Mouse (Mus musculus): ENCODE data around the gene Wnt9b. TPM values are rescaled to one million over a fixed set of nuclear protein-coding genes. Genes with fewer than 3 reads are reported as not detected.

Wnt9b gene
- polyA plus RNA-seq, 1 experiment from 2014 or later, result 0.60 TPM

DNA sequence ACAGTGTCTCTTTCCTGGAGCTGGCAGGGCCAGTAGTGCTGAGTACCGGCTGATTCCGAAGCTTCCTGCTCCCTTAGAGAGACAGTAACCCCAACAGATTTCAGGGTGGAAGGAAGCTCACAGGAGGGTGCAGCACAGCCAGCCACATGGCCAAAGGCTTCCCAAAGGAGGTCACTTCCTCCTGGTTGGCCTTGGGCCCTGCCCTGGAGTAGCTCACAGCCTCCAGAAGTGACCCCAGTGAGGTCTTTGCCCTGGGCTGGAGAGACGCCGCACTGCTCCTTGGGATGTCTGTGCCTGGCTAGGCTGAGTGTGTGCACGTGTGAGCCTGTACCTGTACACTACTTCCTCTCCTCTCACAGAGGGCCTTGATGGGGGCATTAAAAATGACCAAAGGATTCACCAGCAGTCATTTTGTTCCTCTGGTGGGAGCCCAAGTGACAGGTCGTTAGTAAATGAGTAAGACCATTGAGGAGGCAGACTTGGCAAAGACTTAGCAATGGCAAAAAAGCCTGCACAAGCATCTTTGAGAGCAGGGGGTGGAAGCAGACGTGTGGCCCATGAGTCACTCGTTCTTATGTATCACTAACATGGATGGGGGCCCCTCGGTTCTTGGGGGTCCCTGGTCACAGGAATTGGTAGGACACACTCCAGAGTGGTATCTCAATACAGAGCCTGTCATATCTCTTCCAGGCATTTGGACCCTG, 20.2 kb downstream of the Wnt9b start:
- Histone ChIP-seq H3K27me3 (peaks cover 12% of the 10 kb centered on the region; the same call in 1 of the 2 replicates), H3K4me1 (replicated peaks) (peaks cover 8% of the 10 kb centered on the region), H3K36me3 (no peaks in the 10 kb centered on the region), H3K9me3 (replicated peaks) (no peaks in the 10 kb centered on the region), H3K9ac (no peak overlapping the region), H3K4me2 (no peak overlapping the region), H3K27ac (no peak overlapping the region), H3K4me3 (no peak overlapping the region)
- no peak for ATAC-seq (replicated peaks; ENCODE audit: insufficient number of reproducible peaks, insufficient read depth, low FRiP score, low read depth)
- WGBS, result 69% methylated on average over 9 of the region's 9 CpGs

DNA sequence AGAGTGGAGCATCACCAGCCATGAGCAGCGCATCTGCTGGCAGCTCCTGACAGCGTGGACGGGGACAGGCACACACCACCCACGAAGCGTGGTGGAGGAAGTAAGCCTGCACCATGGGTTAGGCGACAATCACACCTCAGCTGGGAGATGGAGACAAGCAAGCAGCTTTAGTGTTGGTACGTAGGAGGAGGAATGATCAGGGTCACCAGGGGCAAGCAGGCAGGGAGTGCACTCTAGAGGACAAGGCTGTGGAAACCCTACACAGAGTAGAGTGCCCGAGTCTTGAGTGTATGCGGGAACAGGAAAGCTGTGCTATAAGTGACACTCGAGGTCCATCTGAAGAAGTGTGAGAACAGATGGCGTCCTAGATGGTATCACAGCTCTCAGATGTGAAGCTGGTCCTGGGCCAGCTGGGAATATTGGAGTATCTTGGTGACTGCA, 25.3 kb downstream of the Wnt9b start:
- H3K36me3 ChIP-seq, result no peaks in the 10 kb centered on the region
- H3K27me3 ChIP-seq, result no peaks in the 10 kb centered on the region
- H3K4me3 ChIP-seq, result no peak overlapping the region
- no peak for ATAC-seq (replicated peaks; ENCODE audit: insufficient number of reproducible peaks, insufficient read depth, low FRiP score, low read depth)
- no peak overlapping the region for H3K27ac ChIP-seq
- no peaks in the 10 kb centered on the region for H3K9me3 ChIP-seq (replicated peaks)
- no peak overlapping the region for H3K4me2 ChIP-seq
- H3K9ac ChIP-seq, result no peak overlapping the region
- H3K4me1 ChIP-seq (replicated peaks), result peaks cover 11% of the 10 kb centered on the region; the same call in 1 of the 2 replicates
- WGBS, result 64% methylated on average over 11 of the region's 11 CpGs

DNA sequence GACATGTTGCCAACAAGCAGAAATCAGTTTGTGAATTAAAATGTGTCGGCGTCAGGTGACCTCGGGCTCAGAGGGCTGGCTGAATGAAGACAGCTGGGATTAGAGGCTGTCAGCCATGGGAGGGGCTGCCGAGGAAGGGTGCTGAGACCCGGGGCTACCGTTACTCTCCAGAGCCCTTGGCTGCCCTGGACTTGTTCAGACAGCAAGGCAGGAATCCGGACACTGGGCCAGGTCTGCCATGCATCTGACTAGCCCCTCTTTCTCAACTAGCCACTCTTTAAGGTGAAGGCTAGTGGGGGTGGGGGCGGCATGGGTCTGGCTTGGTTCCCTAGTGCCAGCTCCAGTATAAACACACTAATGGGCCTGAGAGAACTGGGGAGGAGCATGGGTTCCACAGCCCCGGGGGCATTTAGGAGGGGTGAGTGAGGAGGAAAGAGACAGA, 27.6 kb downstream of the Wnt9b start:
- no peak for ATAC-seq (replicated peaks; ENCODE audit: insufficient number of reproducible peaks, insufficient read depth, low FRiP score, low read depth)
- 20% methylated on average over 9 of the region's 9 CpGs for WGBS
- peak overlapping the region; percentile 39; the same call in 1 of the 2 replicates for H3K9ac ChIP-seq
- peaks cover 13% of the 10 kb centered on the region; the same call in 1 of the 2 replicates for H3K4me1 ChIP-seq (replicated peaks)
- H3K27ac ChIP-seq, result no peak overlapping the region
- H3K4me2 ChIP-seq, result peak overlapping the region; percentile 72
- H3K36me3 ChIP-seq, result no peaks in the 10 kb centered on the region
- peak overlapping the region; percentile 40 for H3K4me3 ChIP-seq
- H3K9me3 ChIP-seq (replicated peaks), result no peaks in the 10 kb centered on the region
- no peaks in the 10 kb centered on the region for H3K27me3 ChIP-seq

DNA sequence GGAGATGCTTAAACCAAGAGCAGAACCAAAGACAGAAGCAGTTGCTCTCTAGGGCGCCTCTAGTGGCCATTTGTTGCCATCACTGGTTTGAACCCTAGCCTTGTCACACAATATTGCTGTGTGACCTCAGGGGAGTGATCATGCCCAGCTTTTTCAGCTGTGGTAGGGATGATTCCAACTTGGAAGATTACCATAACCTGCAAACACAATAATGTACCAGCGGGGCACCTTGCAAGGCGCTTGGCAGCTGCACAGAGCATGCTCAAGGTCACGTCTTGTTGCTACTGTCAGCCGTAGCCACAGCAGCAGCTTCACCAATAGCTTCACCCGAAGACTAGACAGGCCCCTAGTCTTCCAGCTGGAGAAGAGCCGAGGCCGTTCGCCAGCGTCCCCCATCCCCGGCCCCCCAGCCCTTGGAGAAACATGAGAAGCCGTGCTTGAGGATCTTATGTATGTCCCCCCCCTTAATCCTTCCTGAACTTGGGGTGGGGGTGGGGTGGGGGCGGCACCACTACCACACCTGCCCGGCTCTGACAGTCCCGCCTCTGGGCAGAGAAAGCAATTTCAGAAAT, 28.1 kb downstream of the Wnt9b start:
- Histone ChIP-seq H3K36me3 (no peaks in the 10 kb centered on the region), H3K4me3 (peak overlapping the region; percentile 40), H3K9me3 (replicated peaks) (no peaks in the 10 kb centered on the region), H3K4me2 (peak overlapping the region; percentile 72), H3K27me3 (no peaks in the 10 kb centered on the region), H3K4me1 (replicated peaks) (peaks cover 13% of the 10 kb centered on the region; the same call in 1 of the 2 replicates), H3K9ac (peak overlapping the region; percentile 39; the same call in 1 of the 2 replicates), H3K27ac (no peak overlapping the region)
- 0 out of 2 replicates have a peak, but pooled peaks have one; percentile 47 for ATAC-seq (replicated peaks; ENCODE audit: insufficient number of reproducible peaks, insufficient read depth, low FRiP score, low read depth)
- 28% methylated on average over 15 of the region's 15 CpGs for WGBS

DNA sequence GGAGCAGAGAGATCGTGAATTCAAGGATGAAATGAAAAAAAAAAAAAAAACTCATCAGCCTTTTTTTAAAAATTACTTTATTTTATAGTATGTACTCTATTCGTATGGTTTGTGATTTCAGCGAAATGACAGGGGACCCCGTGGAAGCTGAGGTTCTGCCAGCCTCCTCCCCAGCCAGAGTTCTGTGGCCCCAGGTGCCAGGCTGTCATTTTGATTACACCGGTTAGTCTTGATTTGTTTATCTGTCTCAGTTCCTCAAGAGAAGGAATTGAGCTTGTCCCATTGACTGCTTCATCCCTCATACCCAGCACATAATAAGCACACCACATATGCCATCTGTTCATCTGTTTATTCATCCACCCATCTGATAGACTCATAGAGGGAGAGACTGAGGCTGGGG, 30.2 kb downstream of the Wnt9b start:
- no peaks in the 10 kb centered on the region for H3K9me3 ChIP-seq (replicated peaks)
- no peak overlapping the region for H3K9ac ChIP-seq
- H3K27me3 ChIP-seq, result no peaks in the 10 kb centered on the region
- no peak for ATAC-seq (replicated peaks; ENCODE audit: insufficient number of reproducible peaks, insufficient read depth, low FRiP score, low read depth)
- WGBS, result 80% methylated on average over 5 of the region's 5 CpGs
- H3K36me3 ChIP-seq, result no peaks in the 10 kb centered on the region
- H3K4me3 ChIP-seq, result no peak overlapping the region
- no peak overlapping the region for H3K4me2 ChIP-seq
- no peak overlapping the region for H3K27ac ChIP-seq
- peaks cover 13% of the 10 kb centered on the region; the same call in 1 of the 2 replicates for H3K4me1 ChIP-seq (replicated peaks)

DNA sequence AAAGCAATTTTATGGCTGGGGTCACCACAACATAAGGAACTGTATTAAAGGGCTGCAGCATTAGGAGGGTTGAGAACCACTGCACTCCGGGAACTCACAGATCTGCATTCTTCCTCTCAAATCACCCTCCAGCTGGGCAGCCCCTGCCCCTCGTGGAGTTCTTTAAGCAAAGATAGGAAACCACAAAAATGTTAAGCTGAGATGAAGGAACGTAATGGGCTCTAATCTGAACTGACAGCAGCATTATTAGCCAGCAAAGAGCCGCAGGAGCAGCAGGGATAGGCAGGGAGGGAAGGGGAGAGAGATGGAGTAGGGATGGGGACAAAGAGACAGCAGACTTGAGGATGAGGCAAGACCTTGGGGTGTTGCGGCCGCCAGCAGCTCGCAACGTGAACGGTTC, 32.6 kb downstream of the Wnt9b start:
- no peak overlapping the region for H3K9ac ChIP-seq
- no peak overlapping the region for H3K4me3 ChIP-seq
- H3K9me3 ChIP-seq (replicated peaks), result no peaks in the 10 kb centered on the region
- H3K4me2 ChIP-seq, result no peak overlapping the region
- ATAC-seq (replicated peaks; ENCODE audit: insufficient number of reproducible peaks, insufficient read depth, low FRiP score, low read depth), result no peak
- H3K27ac ChIP-seq, result no peak overlapping the region
- H3K4me1 ChIP-seq (replicated peaks), result peaks cover 9% of the 10 kb centered on the region; the same call in 1 of the 2 replicates
- H3K27me3 ChIP-seq, result no peaks in the 10 kb centered on the region
- WGBS, result 48% methylated on average over 9 of the region's 9 CpGs
- no peaks in the 10 kb centered on the region for H3K36me3 ChIP-seq

DNA sequence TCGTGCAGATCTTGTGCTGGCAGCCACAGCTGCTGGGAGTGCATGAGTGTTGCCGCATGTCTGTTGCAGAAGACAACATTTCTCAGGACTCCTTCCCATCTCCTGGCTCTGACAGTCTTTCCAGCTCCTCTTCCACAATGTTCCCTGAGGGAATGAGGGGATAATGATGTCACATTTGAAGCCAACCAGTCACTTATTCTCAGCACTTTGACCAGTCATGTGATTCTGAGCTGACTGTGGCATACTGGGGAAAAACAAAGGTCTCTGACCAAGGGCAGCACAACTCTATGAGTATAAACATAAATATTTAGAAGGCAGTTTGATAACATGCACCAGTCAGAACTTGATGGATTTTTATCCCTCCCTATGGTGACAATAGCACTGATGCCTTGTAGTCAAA, 35.5 kb downstream of the Wnt9b start:
- no peak overlapping the region for H3K9ac ChIP-seq
- no peaks in the 10 kb centered on the region for H3K27me3 ChIP-seq
- H3K27ac ChIP-seq, result no peak overlapping the region
- no peak overlapping the region for H3K4me2 ChIP-seq
- WGBS, result 83% methylated on average over 2 of the region's 2 CpGs
- no peaks in the 10 kb centered on the region for H3K9me3 ChIP-seq (replicated peaks)
- no peak for ATAC-seq (replicated peaks; ENCODE audit: insufficient number of reproducible peaks, insufficient read depth, low FRiP score, low read depth)
- no peaks in the 10 kb centered on the region for H3K36me3 ChIP-seq
- no peak overlapping the region for H3K4me3 ChIP-seq
- H3K4me1 ChIP-seq (replicated peaks), result 0 out of 2 replicates have a peak, but pooled peaks cover 2% of the 10 kb centered on the region

DNA sequence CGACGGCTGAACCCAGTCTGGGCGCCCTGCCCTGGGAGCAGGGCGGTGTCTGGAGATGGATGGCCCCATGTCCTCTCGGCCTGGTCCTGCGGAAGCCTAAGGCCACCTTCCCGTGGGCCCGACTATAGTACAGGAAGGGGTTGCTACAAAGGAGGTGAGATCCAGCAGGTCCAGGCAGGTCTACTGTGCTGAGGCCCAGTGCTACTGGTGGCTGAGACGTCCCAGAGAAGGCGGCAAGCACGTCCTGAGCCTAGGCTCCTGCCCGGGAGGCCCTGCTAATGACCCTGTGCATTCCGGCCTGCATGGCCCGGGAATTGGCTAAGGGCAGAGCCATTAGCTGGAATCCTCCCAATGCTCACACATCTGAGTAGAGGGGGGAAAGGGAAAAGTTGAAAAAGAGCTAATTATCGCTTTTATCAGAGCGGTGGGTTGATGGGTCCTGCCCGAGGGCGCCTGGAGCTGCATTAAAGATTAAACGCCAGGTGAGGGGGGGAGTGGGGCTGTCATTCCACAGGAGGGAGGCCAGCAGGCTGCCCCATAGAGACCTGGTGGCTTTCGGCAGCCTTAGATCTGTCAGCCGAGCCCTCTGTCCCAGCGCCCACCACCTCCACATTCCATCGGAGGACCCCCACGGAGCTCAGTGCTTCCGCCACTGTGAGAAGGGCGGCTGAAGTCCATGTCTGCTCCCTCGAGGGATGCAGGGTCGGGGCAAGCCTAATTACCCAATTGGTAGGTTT, 37.6 kb downstream of the Wnt9b start:
- Histone ChIP-seq H3K27ac (no peak overlapping the region), H3K9me3 (replicated peaks) (no peaks in the 10 kb centered on the region)

DNA sequence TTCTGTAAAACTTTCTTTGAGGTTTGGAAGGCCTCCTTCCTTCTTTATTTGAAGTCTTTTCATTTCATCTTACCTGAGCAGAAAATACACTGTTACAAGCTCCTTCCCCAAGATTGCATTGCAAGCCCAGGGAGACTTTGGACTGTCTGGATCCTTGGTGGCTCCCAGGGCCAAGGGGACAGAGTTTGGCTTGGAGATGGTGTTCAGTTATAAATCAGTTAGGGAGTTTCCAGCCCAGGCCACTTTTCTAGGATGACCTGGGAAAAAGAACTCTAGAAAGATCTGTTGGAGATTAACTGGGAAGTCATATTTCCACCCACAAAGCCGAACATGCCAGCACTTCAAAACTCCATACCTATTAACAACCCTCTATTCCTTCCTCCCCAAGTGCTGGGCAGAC, 39.6 kb downstream of the Wnt9b start:
- H3K4me3 ChIP-seq, result no peak overlapping the region
- H3K36me3 ChIP-seq, result no peaks in the 10 kb centered on the region
- no peaks in the 10 kb centered on the region for H3K4me1 ChIP-seq (replicated peaks)
- H3K27ac ChIP-seq, result no peak overlapping the region
- no peak for ATAC-seq (replicated peaks; ENCODE audit: insufficient number of reproducible peaks, insufficient read depth, low FRiP score, low read depth)
- H3K9me3 ChIP-seq (replicated peaks), result no peaks in the 10 kb centered on the region
- H3K27me3 ChIP-seq, result no peaks in the 10 kb centered on the region
- 78% methylated on average over 1 of the region's 1 CpGs for WGBS
- H3K4me2 ChIP-seq, result no peak overlapping the region
- H3K9ac ChIP-seq, result no peak overlapping the region

More for the DNA sequence above, 37.6 kb downstream of the Wnt9b start:
- H3K4me3 ChIP-seq, result no peak overlapping the region
- no peaks in the 10 kb centered on the region for H3K36me3 ChIP-seq
- no peak for ATAC-seq (replicated peaks; ENCODE audit: insufficient number of reproducible peaks, insufficient read depth, low FRiP score, low read depth)
- H3K4me1 ChIP-seq (replicated peaks), result no peaks in the 10 kb centered on the region
- 46% methylated on average over 28 of the region's 28 CpGs for WGBS
- no peak overlapping the region for H3K9ac ChIP-seq
- no peaks in the 10 kb centered on the region for H3K27me3 ChIP-seq
- H3K4me2 ChIP-seq, result no peak overlapping the region

DNA sequence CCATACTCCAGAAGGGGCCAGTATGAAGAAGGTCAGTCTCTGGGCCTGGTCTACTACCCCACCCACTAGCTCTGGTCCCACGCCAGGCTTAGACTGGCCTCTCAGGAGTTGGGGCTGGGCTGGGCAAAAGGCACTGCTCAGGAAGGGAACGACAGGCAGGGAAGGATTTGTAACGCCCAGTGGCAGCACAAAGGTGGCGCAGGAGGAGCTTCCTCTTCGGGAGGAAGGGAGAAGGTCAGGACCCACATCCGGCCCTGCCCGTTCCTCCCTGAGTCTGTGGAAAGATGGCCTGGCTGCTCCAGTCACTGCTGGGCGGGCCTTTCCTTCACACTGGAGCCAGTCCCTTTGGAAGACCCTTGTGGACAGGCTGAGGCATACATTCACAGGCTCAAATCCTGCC, 42.6 kb downstream of the Wnt9b start:
- H3K27me3 ChIP-seq, result no peaks in the 10 kb centered on the region
- H3K4me1 ChIP-seq (replicated peaks), result no peaks in the 10 kb centered on the region
- H3K4me3 ChIP-seq, result no peak overlapping the region
- 45% methylated on average over 8 of the region's 8 CpGs for WGBS
- H3K9me3 ChIP-seq (replicated peaks), result no peaks in the 10 kb centered on the region
- no peaks in the 10 kb centered on the region for H3K36me3 ChIP-seq
- peak; percentile 74 for ATAC-seq (replicated peaks; ENCODE audit: insufficient number of reproducible peaks, insufficient read depth, low FRiP score, low read depth)
- H3K27ac ChIP-seq, result peak overlapping the region; percentile 20; the same call in 1 of the 2 replicates
- no peak overlapping the region for H3K9ac ChIP-seq
- no peak overlapping the region for H3K4me2 ChIP-seq

DNA sequence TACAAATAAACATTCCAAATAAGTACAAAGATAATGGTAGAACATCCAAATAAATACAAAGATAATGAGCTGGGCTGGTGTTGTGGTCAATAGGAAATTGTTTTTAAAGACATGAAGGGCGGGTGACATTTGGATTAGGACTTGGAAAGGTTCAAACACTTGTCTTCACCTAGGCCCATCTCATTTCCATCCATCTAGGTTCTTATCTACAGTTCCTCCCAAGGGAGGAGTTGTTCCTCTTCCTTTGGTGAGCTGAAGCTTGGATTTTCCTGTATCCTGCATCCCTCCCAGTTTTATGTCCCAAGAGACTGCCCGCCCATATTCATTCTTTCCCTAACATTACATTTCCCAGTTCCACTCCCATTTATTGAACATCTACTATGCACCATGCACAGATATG, 51.4 kb downstream of the Wnt9b start:
- peaks cover 12% of the 10 kb centered on the region for H3K4me1 ChIP-seq (replicated peaks)
- peak overlapping the region; percentile 73 for H3K4me2 ChIP-seq
- H3K36me3 ChIP-seq, result no peaks in the 10 kb centered on the region
- no peaks in the 10 kb centered on the region for H3K9me3 ChIP-seq (replicated peaks)
- peak overlapping the region; percentile 99 for H3K4me3 ChIP-seq
- H3K27ac ChIP-seq, result peak overlapping the region; percentile 99
- no peak for ATAC-seq (replicated peaks; ENCODE audit: insufficient number of reproducible peaks, insufficient read depth, low FRiP score, low read depth)
- H3K27me3 ChIP-seq, result no peaks in the 10 kb centered on the region
- 72% methylated on average over 2 of the region's 2 CpGs for WGBS
- peak overlapping the region; percentile 96 for H3K9ac ChIP-seq
